Mouse (Mus musculus): ENCODE measurements at regions not wholly inside any gene's neighbourhood (a gene's known extent, or its start where the extent isn't known, plus 50 kb on each side); places are given as distances from the start of the nearest gene placed in this dataset.
A peak's percentile ranks its signal among the peaks of the same experiment; 100 is the strongest.

GRCm38 (mm10) chr1:52301266-52301665 lies 68.2 kb upstream of the Gls start:
- H3K4me2 ChIP-seq (replicated peaks) = no peak overlapping the region
- H3K4me3 ChIP-seq = no peak overlapping the region
- ATAC-seq (ENCODE audit: low FRiP score, low read depth) = no peak
- WGBS = 45% methylated on average over 2 of the region's 2 CpGs
- H3K27ac ChIP-seq = no peak overlapping the region
- no peaks in the 10 kb centered on the region for H3K9me3 ChIP-seq
- no peaks in the 10 kb centered on the region for H3K27me3 ChIP-seq
- no peaks in the 10 kb centered on the region for H3K36me3 ChIP-seq
- 0 out of 2 replicates have a peak, but pooled peaks cover 3% of the 10 kb centered on the region for H3K4me1 ChIP-seq
- H3K9ac ChIP-seq = no peak overlapping the region

- H3K4me3 ChIP-seq = no peak overlapping the region
- ATAC-seq (ENCODE audit: low FRiP score, low read depth) = no peak
- H3K27ac ChIP-seq = no peak overlapping the region
- 0 out of 2 replicates have a peak, but pooled peaks cover 4% of the 10 kb centered on the region for H3K4me1 ChIP-seq
- H3K9me3 ChIP-seq = no peaks in the 10 kb centered on the region
- no peaks in the 10 kb centered on the region for H3K36me3 ChIP-seq
- H3K27me3 ChIP-seq = no peaks in the 10 kb centered on the region
- 74% methylated on average over 7 of the region's 7 CpGs for WGBS
- no peak overlapping the region for H3K9ac ChIP-seq
- no peak overlapping the region for H3K4me2 ChIP-seq (replicated peaks)
These were observed 66.5 kb upstream of the Gls start for GRCm38 (mm10) chr1:52299559-52299958.

GRCm38 (mm10) chr1:52298336-52298735 lies 65.3 kb upstream of the Gls start:
- Histone ChIP-seq H3K36me3 (no peaks in the 10 kb centered on the region), H3K27ac (no peak overlapping the region), H3K4me2 (replicated peaks) (no peak overlapping the region), H3K9ac (no peak overlapping the region), H3K4me3 (no peak overlapping the region), H3K9me3 (no peaks in the 10 kb centered on the region), H3K4me1 (peaks cover 13% of the 10 kb centered on the region), H3K27me3 (no peaks in the 10 kb centered on the region)
- 77% methylated on average over 5 of the region's 5 CpGs for WGBS
- no peak for ATAC-seq (ENCODE audit: low FRiP score, low read depth)

GRCm38 (mm10) chr1:52296178-52296577 lies 63.1 kb upstream of the Gls start:
- Histone ChIP-seq H3K4me3 (no peak overlapping the region), H3K27me3 (no peaks in the 10 kb centered on the region), H3K27ac (no peak overlapping the region), H3K9me3 (no peaks in the 10 kb centered on the region), H3K36me3 (no peaks in the 10 kb centered on the region), H3K9ac (no peak overlapping the region), H3K4me2 (replicated peaks) (no peak overlapping the region), H3K4me1 (peaks cover 16% of the 10 kb centered on the region)
- 38% methylated on average over 2 of the region's 2 CpGs for WGBS
- no peak for ATAC-seq (ENCODE audit: low FRiP score, low read depth)

- H3K27ac ChIP-seq = no peak overlapping the region
- H3K9ac ChIP-seq = no peak overlapping the region
- no peak overlapping the region for H3K4me2 ChIP-seq (replicated peaks)
- no peak for ATAC-seq (ENCODE audit: low FRiP score, low read depth)
- H3K4me3 ChIP-seq = no peak overlapping the region
- no peaks in the 10 kb centered on the region for H3K27me3 ChIP-seq
- H3K4me1 ChIP-seq = peaks cover 16% of the 10 kb centered on the region
- H3K36me3 ChIP-seq = no peaks in the 10 kb centered on the region
- no peaks in the 10 kb centered on the region for H3K9me3 ChIP-seq
- WGBS = 50% methylated on average over 2 of the region's 2 CpGs
These were observed 61.5 kb upstream of the Gls start for GRCm38 (mm10) chr1:52294521-52294920.

GRCm38 (mm10) chr1:52293393-52294099 lies 60.5 kb upstream of the Gls start:
- H3K4me1 ChIP-seq = peaks cover 16% of the 10 kb centered on the region
- no peaks in the 10 kb centered on the region for H3K27me3 ChIP-seq
- WGBS = 16% methylated on average over 5 of the region's 5 CpGs
- no peak overlapping the region for H3K4me3 ChIP-seq
- no peak overlapping the region for H3K27ac ChIP-seq
- no peak overlapping the region for H3K4me2 ChIP-seq (replicated peaks)
- H3K9me3 ChIP-seq = no peaks in the 10 kb centered on the region
- ATAC-seq (ENCODE audit: low FRiP score, low read depth) = peak; percentile 75
- H3K36me3 ChIP-seq = no peaks in the 10 kb centered on the region
- no peak overlapping the region for H3K9ac ChIP-seq

Measured in limb, embryonic 13.5 days (tissue).